Mouse (Mus musculus): ENCODE measurements around the gene Tnpo3.

- TF ChIP-seq CTCF (IDR thresholded peaks at IDR 0.05) (no peak), EP300 (IDR thresholded peaks at IDR 0.05) (no peak)
Measured at GRCm38 (mm10) chr6:29540956-29541355, 68.7 kb downstream of the Tnpo3 start.
